Mouse (Mus musculus) cerebellum, adult 2 months (tissue): ENCODE results near the gene Spdye4a.

Experiments used
- CTCF ChIP-seq: fragments of 200-500 bp; IDR thresholded peaks from 2 replicates; pipeline ENCODE4 v1.5.1; 2011; ENCODE audit warnings: low read depth, mild to moderate bottlenecking, control low read depth, low read length, moderate library complexity, borderline replicate concordance; ENCODE audit not compliant: insufficient read depth
- POLR2A ChIP-seq: fragments of 200-500 bp; IDR thresholded peaks from 2 replicates; pipeline ENCODE4 v1.6.1; 2011; ENCODE audit warnings: low read length, control low read depth, borderline replicate concordance; ENCODE audit not compliant: insufficient read depth

- TF ChIP-seq CTCF: no peak
- no peak for TF ChIP-seq POLR2A
Measured at GRCm38 (mm10) chr5:143270151-143270519, 43.4 kb upstream of the Spdye4a start.
